Mouse (Mus musculus) embryonic stem cell, embryonic (primary cell): ENCODE measurements around the gene Ube2f.

Experiments used
- CTCF ChIA-PET, 4 experiments: fragments of 300-600 bp in 2 of 4; fragments of 350-600 bp in 2 of 4; sonication (Branson Sonifier 250); formaldehyde crosslinking; loops; one replicate each; lab custom pipeline; 2022; ENCODE audit warnings: inconsistent platforms in 2 of 4; lab: Charles Lee
- POLR2A ChIA-PET, 4 experiments: fragments of 300-600 bp in 2 of 4; fragments of 350-600 bp in 2 of 4; sonication (Branson Sonifier 250); formaldehyde crosslinking; loops; one replicate each; lab custom pipeline; 2022; ENCODE audit warnings: antibody characterized with exemption in 4 of 4, inconsistent platforms in 1 of 4; lab: Charles Lee

Ube2f gene

DNA sequence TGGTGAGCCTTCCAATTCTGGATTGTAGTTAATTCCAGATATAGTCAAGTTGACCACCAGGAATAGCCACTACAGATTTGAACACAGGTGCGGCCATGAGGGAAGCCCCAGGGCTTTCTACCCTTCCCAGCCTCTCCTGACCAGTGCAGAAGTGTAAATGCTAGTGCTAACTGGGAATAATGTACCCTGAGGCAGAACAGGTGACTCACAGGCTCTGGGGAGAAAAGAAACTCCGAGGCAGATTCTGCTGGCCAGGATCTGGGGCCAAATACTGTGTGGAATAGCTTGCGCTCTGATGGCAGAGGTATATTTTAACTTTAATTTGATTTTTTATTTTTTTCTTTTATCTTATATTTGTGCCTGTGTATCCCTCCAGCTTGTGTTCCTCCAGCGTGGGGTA, 54.5 kb downstream of the Ube2f start:
- ChIA-PET POLR2A (no interaction called here), CTCF (no interaction called here)

DNA sequence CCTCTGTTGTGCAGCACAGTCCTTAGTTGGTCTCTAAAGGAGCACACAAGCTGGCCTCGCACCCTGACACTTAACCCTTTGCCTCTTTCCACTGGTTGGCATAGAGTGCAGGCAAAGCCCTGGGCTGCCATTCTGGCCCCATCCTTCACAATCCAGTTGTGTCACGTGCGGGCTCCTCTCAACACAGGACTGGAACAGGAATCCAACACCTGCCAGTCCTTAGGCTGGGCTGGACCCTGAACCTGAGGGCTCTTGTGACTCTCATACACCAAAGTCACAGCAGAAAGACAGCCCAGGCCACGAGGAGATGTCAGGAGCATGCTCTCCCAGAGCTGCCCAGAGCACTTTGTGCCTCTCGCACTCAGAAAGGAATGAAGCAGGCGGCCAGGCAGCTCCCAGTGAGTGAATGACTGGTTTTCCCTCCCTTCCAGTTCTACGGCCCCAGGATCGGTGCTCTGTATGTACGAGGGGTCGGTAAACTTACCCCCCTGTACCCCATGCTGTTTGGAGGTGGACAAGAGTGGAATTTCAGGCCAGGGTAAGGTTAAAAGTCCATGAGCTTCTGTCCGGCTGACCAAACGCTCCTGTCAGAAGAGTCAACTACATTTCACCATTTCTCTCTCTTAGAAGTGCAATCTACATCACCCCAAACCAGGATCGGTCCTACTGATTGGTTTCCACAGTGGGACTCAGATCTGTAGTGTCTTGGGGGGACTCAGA, 59.4 kb downstream of the Ube2f start:
- ChIA-PET POLR2A (interaction anchor here in 2 of 4 experiments (0.9 to 2.6 kb wide), 9 partner anchors 10 to 104 kb away, joined by 3 to 30 read pairs (median 4); partner anchors contain the start of genes Espnl (in 1 of the 2), Hes6 (in 1 of the 2), Scly (in 1 of the 2) and Ube2f (in 1 of the 2)), CTCF (interaction anchor here in 1 of 4 experiments (0.6 kb wide), 1 partner anchor 1645 kb away, joined by 3 read pairs; no protein-coding TSS in a partner anchor)

DNA sequence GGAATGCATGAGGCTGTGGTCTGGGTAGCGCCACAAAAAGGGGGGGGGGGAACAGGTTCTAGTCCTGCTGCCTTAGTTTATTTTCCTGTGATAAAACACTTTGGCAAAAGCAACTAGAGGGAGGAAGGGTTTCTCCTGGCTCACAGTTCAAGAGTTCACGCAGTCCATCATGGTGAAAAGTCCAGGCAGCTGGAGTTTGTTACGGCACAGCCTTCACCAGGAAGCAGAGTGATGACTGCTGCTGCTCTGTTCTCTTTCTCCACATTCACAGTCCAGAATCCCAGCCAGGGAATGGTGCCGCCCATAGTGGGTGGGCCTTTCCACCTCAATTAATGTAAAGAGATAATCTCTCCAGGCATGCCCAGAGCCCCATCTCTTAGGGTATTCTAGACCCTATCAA, 62.2 kb downstream of the Ube2f start:
- CTCF ChIA-PET = interaction anchor here in 1 of 4 experiments (0.6 kb wide), 1 partner anchor 334 kb away, joined by 6 read pairs; no protein-coding TSS in a partner anchor
- POLR2A ChIA-PET = interaction anchor here in 3 of 4 experiments (0.6 to 3.8 kb wide), 6 partner anchors 10 to 140 kb away, joined by 3 to 16 read pairs (median 4); partner anchors contain the start of genes Espnl (in 1 of the 3) and Scly (in 1 of the 3)

DNA sequence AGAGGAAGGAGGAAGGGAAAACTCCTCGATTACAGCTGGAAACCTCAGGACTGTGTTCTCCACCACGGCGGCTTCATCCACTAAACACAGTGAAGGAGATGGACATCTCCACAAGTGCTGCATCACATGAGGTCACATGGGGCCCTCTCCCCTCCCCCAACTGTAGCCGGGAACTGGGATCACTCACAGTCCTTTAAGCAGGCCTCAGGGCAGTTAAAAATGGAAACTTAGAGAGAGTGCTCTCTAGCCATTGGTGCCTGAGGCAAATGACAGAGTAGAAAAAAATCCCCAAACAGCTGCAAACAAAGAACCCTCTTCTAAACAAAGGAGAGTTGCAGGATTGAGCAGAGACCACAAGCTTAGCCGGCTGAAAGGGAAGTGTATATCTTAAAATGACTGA, 63.1 kb downstream of the Ube2f start:
- CTCF ChIA-PET = interaction anchor here in 1 of 4 experiments (0.6 to 0.7 kb wide), 2 partner anchors 18 to 96 kb away, joined by 3 to 4 read pairs; no protein-coding TSS in a partner anchor
- POLR2A ChIA-PET = interaction anchor here (0.5 to 3.8 kb wide), 8 partner anchors 9 to 885 kb away, joined by 3 to 16 read pairs (median 5); partner anchors contain the start of genes Scly (in 2 of the 4), Espnl (in 1 of the 4) and Hes6 (in 1 of the 4)

DNA sequence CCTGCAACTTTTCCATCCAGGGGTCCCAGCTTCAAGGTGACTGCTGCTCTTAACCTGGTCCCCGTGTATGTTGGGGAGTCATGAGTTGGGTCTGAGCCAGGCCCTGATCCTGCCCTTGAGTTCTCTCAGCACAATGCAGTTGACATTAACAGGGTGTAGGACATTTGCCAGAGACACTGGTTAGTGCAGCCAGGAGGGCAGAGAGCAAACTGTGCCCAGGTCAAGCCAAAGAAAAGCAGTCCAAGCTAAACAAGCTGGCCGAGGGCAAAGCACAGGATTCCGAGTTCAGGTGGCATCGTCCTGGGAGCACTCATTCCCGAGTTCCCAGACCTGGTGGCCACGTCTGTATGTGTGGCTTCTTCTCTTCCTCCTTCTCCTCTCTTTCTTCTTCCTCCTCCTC, 67.6 kb downstream of the Ube2f start:
- POLR2A ChIA-PET = interaction anchor here in 3 of 4 experiments (0.6 to 1.5 kb wide), 3 partner anchors 10 to 17 kb away, joined by 3 read pairs; no protein-coding TSS in a partner anchor
- CTCF ChIA-PET = interaction anchor here in 1 of 4 experiments (0.7 kb wide), 1 partner anchor 817 kb away, joined by 3 read pairs; no protein-coding TSS in a partner anchor

DNA sequence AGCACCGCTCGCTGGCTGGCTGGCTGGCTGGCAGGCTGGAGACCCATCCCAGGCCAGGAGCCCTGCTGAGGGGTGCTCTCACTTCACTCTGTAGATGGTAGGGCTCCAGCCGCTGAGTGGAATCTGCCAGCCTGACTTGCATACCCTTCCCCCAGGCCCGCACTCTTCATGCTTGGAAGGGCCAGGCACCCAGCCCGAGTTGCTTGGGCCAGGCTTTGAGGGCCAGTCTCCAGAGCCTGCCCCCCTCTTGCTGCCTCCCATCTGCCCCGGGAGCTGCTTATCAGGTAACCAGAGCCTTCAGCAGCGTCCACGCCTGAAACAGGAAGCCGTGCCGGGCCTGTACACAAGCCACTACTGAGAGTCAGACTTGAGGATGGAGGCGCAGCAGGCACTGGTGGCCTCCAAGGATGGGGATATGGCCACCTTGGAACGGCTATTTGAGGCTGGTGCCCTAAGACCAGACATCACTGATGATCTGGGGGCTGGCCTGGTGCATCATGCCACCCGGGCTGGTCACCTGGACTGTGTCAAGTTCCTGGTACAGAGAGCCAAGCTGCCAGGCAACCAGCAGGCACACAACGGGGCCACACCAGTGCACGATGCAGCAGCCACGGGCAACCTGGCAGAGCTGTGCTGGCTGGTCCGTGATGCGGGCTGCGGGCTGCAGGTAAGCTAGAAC, 71.8 kb downstream of the Ube2f start, which contains the start of gene Espnl:
TSS of gene Espnl (plus strand) at position 316 of the 679 bp plus-strand sequence.
- ChIA-PET CTCF (interaction anchor here in 1 of 4 experiments (0.7 kb wide), 1 partner anchor 8 kb away, joined by 3 read pairs; no protein-coding TSS in a partner anchor), POLR2A (interaction anchor here in 2 of 4 experiments (0.6 to 2.8 kb wide), 10 partner anchors 8 to 45 kb away, joined by 3 to 14 read pairs (median 5); partner anchors contain the start of gene Scly (in 2 of the 2))

DNA sequence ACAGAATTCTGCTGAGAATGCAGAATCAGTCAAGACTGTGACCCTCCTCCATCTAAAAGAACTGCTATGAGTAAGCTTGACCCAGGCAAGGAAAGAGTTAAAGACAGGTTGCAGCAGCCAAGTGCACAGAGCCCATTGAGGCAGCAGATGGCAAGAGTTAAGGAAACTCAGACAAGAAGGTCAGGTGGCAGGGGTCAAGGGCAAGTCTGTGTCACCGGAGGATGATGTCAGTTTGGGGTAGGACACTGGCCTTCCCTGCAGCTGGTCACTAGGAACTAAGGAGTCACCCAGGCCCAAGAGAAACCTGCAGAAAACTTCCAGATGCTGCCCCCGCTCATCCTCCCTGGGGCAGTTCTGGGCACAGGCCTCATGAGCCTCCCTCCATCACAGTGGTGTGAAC, 74.5 kb downstream of the Ube2f start:
- ChIA-PET CTCF (interaction anchor here in 2 of 4 experiments (0.9 to 1.0 kb wide), 2 partner anchors 22 to 113 kb away, joined by 3 read pairs; no protein-coding TSS in a partner anchor), POLR2A (interaction anchor here in 2 of 4 experiments (0.6 to 1.4 kb wide), 2 partner anchors 9 to 13 kb away, joined by 3 to 4 read pairs; no protein-coding TSS in a partner anchor)

DNA sequence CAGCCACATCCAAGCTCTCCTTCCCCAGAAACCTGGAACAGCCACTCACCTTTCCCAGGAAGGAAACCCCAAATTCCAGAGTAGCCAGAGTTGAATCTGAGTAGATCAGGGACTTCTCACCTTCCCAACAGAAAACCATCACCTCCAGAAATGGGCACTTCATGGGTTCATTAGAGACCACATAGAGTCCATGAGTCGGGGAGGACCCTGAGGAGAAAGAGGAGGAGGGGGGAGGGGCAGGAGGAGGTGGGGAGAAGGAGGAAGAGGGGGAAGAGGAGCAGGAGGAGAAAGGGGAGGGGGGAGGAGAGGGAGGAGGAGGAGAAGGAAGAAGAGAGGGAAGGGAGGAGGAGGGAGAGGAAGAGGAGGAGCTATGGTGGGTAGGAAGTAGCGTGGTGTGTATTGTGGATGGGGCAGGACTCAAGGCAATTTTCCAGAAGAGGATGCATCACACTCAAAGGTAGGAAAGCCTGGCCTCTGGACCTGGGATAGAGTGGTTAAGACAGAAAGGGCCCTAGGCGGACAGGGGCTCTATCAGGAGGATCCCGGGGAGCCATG, 75.5 kb downstream of the Ube2f start:
- ChIA-PET CTCF (interaction anchor here in 2 of 4 experiments (0.6 to 1.0 kb wide), 2 partner anchors 14 to 21 kb away, joined by 3 to 4 read pairs; no protein-coding TSS in a partner anchor), POLR2A (interaction anchor here in 1 of 4 experiments (0.7 to 1.4 kb wide), 2 partner anchors 8 to 369 kb away, joined by 3 to 4 read pairs; no protein-coding TSS in a partner anchor)

DNA sequence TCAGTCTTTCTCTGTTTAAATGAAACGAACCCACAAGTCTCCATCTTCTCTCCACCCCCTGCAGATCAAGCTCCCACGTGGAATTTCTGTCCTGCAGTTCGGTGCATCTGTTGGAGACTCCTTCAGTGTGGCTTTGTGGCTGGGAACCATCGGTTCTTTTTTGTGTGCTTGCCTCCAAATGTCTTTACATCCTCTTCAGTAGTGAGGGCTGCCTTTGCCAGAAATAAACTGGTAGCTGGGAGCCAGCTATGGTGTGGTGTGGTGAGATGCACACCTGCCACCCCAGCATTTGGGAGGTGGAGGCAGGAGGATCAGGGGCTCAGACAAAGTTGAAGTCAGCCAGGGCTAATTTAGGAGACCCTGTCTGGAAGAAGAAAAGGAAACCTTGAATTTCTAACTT, 82.0 kb downstream of the Ube2f start:
- CTCF ChIA-PET = interaction anchor here in 3 of 4 experiments (0.6 to 1.4 kb wide), 3 partner anchors 14 to 152 kb away, joined by 3 to 6 read pairs (median 3); partner anchors contain the start of gene Ramp1 (in 1 of the 3)
- POLR2A ChIA-PET = interaction anchor here in 1 of 4 experiments (3.4 kb wide), 1 partner anchor 11 kb away, joined by 14 read pairs; the partner anchor contains the start of gene Espnl

DNA sequence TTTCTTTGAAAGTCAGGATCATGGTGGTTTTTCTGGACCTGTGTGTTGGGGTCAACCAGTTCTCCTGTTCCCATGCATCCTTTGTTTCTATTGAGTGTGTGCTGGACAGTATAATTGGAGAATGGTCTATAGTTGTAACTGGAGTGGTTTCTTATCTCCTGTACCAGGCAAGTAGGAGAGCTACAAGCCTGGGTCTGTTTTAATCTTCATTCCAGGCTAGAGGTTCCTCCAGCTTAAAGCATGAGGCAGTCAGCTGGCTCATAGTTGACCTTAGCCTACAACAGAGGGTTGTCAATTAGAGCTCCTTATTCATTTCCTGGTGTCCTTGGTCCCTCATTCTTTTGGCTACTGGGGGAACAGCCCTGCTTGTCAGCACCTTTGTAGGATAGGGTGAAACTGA, 83.5 kb downstream of the Ube2f start:
- ChIA-PET POLR2A (interaction anchor here in 1 of 4 experiments (0.8 to 1.0 kb wide), 2 partner anchors 9 to 79 kb away, joined by 3 read pairs; no protein-coding TSS in a partner anchor), CTCF (interaction anchor here in 3 of 4 experiments (0.6 to 1.0 kb wide), 3 partner anchors 12 to 194 kb away, joined by 3 read pairs; no protein-coding TSS in a partner anchor)

DNA sequence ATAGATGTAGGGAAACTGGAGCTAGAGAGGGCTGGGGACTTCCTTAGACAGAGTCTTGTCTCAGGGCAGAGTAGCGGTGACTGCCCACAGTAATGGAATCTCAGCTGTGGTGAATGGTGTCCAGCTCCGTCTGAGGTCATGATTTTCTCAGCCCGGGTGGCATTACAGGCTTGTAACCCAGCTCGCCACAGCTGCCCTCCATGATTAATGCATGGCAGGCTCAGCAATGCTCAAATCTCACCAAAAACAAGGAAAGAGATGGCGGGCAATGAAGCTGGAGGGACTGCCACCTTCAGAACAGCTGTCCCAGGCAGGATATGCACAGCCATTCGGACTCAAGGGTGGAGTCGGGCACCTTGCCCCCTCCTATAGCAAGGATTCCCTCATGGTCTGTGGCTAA, 87.3 kb downstream of the Ube2f start:
- ChIA-PET POLR2A (interaction anchor here in 1 of 4 experiments (1.9 kb wide), 1 partner anchor 8 kb away, joined by 4 read pairs; no protein-coding TSS in a partner anchor), CTCF (interaction anchor here in 2 of 4 experiments (0.5 to 1.7 kb wide), 2 partner anchors 9 to 374 kb away, joined by 4 to 10 read pairs; no protein-coding TSS in a partner anchor)
